Mouse (Mus musculus) myocyte (in vitro differentiated cells): ENCODE results near the gene Rhag.

Source experiments
- CEBPB ChIP-seq: IDR thresholded peaks from 2 replicates; pipeline ENCODE4 v1.6.1; 2011; ENCODE audit warnings: mild to moderate bottlenecking, moderate library complexity; ENCODE audit not compliant: poor library complexity, insufficient read depth, severe bottlenecking
- E2F4 ChIP-seq: IDR thresholded peaks from one replicate; pipeline ENCODE4 v1.6.1; 2011; ENCODE audit warnings: mild to moderate bottlenecking, control low read depth, moderate library complexity; ENCODE audit not compliant: insufficient read depth
- MAX ChIP-seq: IDR thresholded peaks from one replicate; pipeline ENCODE4 v1.6.1; 2011; ENCODE audit warnings: low read depth, mild to moderate bottlenecking, control low read depth
- POLR2A ChIP-seq: IDR thresholded peaks from one replicate; pipeline ENCODE4 v1.6.1; 2011; ENCODE audit warnings: low read depth, mild to moderate bottlenecking, control low read depth, moderate library complexity; ENCODE audit not compliant: insufficient read length
- POLR2AphosphoS2 ChIP-seq: IDR thresholded peaks from one replicate; pipeline ENCODE4 v1.6.1; 2011; ENCODE audit warnings: low read depth, control low read depth; ENCODE audit not compliant: insufficient read length
- REST ChIP-seq: IDR thresholded peaks from one replicate; pipeline ENCODE4 v1.6.1; 2011; ENCODE audit warnings: mild to moderate bottlenecking, control low read depth, moderate library complexity; ENCODE audit not compliant: insufficient read depth, insufficient read length
- TCF12 ChIP-seq: IDR thresholded peaks from one replicate; pipeline ENCODE4 v1.6.1; 2011; ENCODE audit warnings: mild to moderate bottlenecking, control low read depth; ENCODE audit not compliant: poor library complexity, insufficient read depth, severe bottlenecking
- TCF3 ChIP-seq: IDR thresholded peaks from one replicate; pipeline ENCODE4 v1.6.1; 2011; ENCODE audit warnings: low read depth, control low read depth; ENCODE audit not compliant: insufficient read length
- USF1 ChIP-seq: IDR thresholded peaks from one replicate; pipeline ENCODE4 v1.6.1; 2011; ENCODE audit warnings: low read depth, mild to moderate bottlenecking, control low read depth, moderate library complexity

DNA sequence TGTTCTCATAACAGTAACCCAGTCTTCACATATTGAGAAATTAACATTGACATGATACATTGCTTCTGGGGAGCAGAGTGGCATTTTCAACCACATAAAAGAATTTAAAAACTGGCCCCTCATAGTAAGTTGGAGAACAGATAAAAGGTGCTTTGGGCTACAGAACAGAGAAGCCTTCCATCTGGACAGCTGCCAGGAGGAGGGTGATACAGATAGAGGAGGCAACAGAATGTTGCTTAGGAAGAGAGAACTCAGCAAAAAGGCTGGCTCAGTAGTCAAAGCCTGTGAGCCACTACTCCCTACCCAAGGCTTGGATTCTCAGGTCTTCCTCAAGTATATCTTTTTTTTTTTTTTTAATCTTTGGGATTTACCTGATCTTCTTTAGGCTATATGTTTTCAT lies 44.1 kb downstream of the Rhag start:
- no peak for TF ChIP-seq USF1
- no peak for TF ChIP-seq REST
- TF ChIP-seq POLR2AphosphoS2, result no peak
- no peak for TF ChIP-seq MAX
- TF ChIP-seq POLR2A, result no peak
- TF ChIP-seq CEBPB, result no peak
- no peak for TF ChIP-seq TCF3
- no peak for TF ChIP-seq E2F4
- TF ChIP-seq TCF12, result no peak
